Mouse (Mus musculus): ENCODE results near the gene Fto. TPM values are rescaled to one million over a fixed set of nuclear protein-coding genes. Genes with fewer than 3 reads are reported as not detected.

Fto gene
- polyA plus RNA-seq, 2 experiments = 10.0 to 15.6 TPM

DNA sequence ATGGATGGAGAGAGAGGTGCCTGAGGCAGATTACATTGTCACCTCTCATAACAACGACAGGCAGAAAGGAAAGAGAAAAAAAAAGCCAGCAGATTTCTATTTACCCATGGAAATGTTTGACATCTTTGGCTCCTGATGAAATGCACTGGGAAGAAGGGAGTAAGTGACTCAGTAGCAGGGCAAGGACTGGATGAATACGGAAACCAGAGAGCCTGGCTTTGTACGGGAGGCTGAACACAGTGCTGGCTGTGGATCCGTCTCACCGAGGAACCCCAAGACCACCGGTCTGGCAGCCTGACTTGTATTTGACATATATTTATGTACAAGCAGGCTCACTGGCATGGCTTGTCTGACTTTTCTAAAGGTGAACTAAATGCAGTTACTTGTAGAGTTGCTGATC lies 34.3 kb downstream of the Fto start:
- Histone ChIP-seq H3K4me2 (ENCODE audit: low read depth) (no peak overlapping the region), H3K4me1 (replicated peaks; ENCODE audit: control insufficient read depth in 2 of 2, insufficient read depth in 2 of 2, low read length in 1 of 2) (peaks cover 3 to 19% of the 10 kb centered on the region in 2 experiments; a peak in 3 of 4 replicates), H3K4me3 (ENCODE audit: insufficient read depth in 1 of 2, low read depth in 2 of 2, low read length in 2 of 2) (no peak overlapping the region), H3K36me3 (replicated peaks; ENCODE audit: control insufficient read depth, insufficient read depth, low read depth) (no peaks in the 10 kb centered on the region), H3K27me3 (ENCODE audit: control insufficient read depth, insufficient read depth, low read length) (no peaks in the 10 kb centered on the region), H3K9me3 (ENCODE audit: control insufficient read depth, low read length) (no peaks in the 10 kb centered on the region), H3K27ac (no peak overlapping the region), H3K9ac (replicated peaks) (no peak overlapping the region)
- 67% methylated on average over 6 of the region's 6 CpGs for WGBS (ENCODE audit: insufficient replicate concordance)
- no peak for TF ChIP-seq EP300 (IDR thresholded peaks at IDR 0.05; ENCODE audit: low read depth)
- no peak for TF ChIP-seq CTCF (IDR thresholded peaks at IDR 0.05; ENCODE audit: low read depth)
- DNase-seq (ENCODE audit: low read depth in 3 of 3, low spot score in 3 of 3) (no peak), ATAC-seq (ENCODE audit: insufficient read depth) (no peak)

DNA sequence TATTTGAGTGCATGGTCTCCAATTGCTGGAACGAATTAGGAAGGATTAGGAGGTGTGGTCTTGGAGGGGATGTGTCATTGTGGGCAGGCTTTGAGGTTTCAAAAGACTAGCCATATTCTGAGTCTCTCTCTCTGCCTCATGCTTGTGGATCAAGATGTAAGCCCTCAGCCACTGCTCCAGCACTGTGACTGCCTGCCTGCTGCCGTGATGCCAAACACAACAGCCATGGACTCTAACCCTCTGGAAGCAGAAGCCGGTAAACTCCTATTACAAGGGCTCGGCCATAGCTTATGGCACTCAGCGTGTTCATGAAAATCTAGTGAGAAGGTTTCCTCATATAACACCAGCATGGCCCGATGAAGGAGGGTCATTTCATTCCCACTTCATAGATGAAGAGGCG lies 36.5 kb downstream of the Fto start:
- Histone ChIP-seq H3K4me3 (ENCODE audit: insufficient read depth in 1 of 2, low read depth in 2 of 2, low read length in 2 of 2) (no peak overlapping the region), H3K36me3 (replicated peaks; ENCODE audit: control insufficient read depth, insufficient read depth, low read depth) (no peaks in the 10 kb centered on the region), H3K9me3 (ENCODE audit: control insufficient read depth, low read length) (no peaks in the 10 kb centered on the region), H3K4me2 (ENCODE audit: low read depth) (no peak overlapping the region), H3K4me1 (replicated peaks; ENCODE audit: control insufficient read depth in 2 of 2, insufficient read depth in 2 of 2, low read length in 1 of 2) (peaks cover 4 to 20% of the 10 kb centered on the region in 2 experiments), H3K27me3 (ENCODE audit: control insufficient read depth, insufficient read depth, low read length) (no peaks in the 10 kb centered on the region), H3K27ac (no peak overlapping the region), H3K9ac (replicated peaks) (no peak overlapping the region)
- no peak for ATAC-seq (ENCODE audit: insufficient read depth)
- no peak for TF ChIP-seq CTCF (IDR thresholded peaks at IDR 0.05; ENCODE audit: low read depth)
- TF ChIP-seq EP300 (IDR thresholded peaks at IDR 0.05; ENCODE audit: low read depth) = no peak
- DNase-seq (ENCODE audit: low read depth in 3 of 3, low spot score in 3 of 3) = no peak
- WGBS (ENCODE audit: insufficient replicate concordance) = 76% methylated on average over 7 of the region's 7 CpGs

DNA sequence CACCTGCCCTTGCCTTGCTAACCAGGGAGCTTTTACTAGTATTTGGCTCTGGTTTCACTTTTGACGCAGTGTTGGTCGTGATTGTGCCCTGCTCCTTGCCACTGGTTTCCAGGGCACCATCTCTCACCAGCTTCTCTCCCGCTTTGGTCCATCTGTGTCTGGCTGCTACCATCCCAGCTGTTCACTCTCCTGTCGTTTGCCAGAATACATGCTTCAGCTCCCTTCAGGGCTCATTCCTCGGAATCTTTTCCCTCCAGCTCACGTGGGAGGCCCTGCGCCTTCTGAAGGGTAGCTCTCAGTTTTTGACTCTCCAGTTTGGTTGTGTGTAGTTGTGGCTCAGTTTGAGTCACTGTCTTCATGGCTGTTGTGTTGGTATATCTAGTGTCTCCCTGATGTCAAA lies 37.3 kb downstream of the Fto start:
- no peak overlapping the region for H3K4me3 ChIP-seq (ENCODE audit: insufficient read depth in 1 of 2, low read depth in 2 of 2, low read length in 2 of 2)
- no peak overlapping the region for H3K27ac ChIP-seq
- no peak overlapping the region for H3K4me2 ChIP-seq (ENCODE audit: low read depth)
- 71% methylated on average over 7 of the region's 7 CpGs for WGBS (ENCODE audit: insufficient replicate concordance)
- peaks cover 4 to 20% of the 10 kb centered on the region in 2 experiments for H3K4me1 ChIP-seq (replicated peaks; ENCODE audit: control insufficient read depth in 2 of 2, insufficient read depth in 2 of 2, low read length in 1 of 2)
- H3K36me3 ChIP-seq (replicated peaks; ENCODE audit: control insufficient read depth, insufficient read depth, low read depth) = no peaks in the 10 kb centered on the region
- H3K27me3 ChIP-seq (ENCODE audit: control insufficient read depth, insufficient read depth, low read length) = no peaks in the 10 kb centered on the region
- H3K9ac ChIP-seq (replicated peaks) = no peak overlapping the region
- no peaks in the 10 kb centered on the region for H3K9me3 ChIP-seq (ENCODE audit: control insufficient read depth, low read length)
- no peak for DNase-seq (ENCODE audit: low read depth in 3 of 3, low spot score in 3 of 3)
- TF ChIP-seq EP300 (IDR thresholded peaks at IDR 0.05; ENCODE audit: low read depth) = no peak
- no peak for TF ChIP-seq CTCF (IDR thresholded peaks at IDR 0.05; ENCODE audit: low read depth)
- no peak for ATAC-seq (ENCODE audit: insufficient read depth)

DNA sequence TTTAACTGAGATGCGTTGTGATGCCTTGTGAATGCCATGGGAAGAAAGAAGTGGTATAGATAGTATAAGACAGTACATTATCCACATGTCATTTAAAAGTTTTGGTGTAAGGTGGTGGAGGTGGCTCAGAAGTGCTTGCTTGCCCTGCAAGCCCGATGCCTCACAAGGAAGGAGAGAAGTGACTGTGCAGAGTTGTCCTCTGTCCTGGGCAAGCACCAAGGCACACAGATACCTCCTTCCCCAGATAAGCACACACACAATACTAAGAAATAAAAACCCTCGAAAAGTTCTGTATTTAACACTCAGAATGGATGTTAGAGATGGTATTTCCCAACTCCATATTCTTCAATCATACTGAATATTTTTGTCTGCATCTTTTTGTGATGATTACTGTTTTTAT lies 39.3 kb downstream of the Fto start:
- DNase-seq (ENCODE audit: low read depth in 3 of 3, low spot score in 3 of 3) (peak in 1 of 3 experiments; percentile 26), ATAC-seq (ENCODE audit: insufficient read depth) (peak; percentile 80)
- H3K4me2 ChIP-seq (ENCODE audit: low read depth) = no peak overlapping the region
- 32% methylated on average over 3 of the region's 3 CpGs for WGBS (ENCODE audit: insufficient replicate concordance)
- no peaks in the 10 kb centered on the region for H3K9me3 ChIP-seq (ENCODE audit: control insufficient read depth, low read length)
- H3K9ac ChIP-seq (replicated peaks) = no peak overlapping the region; the same call in 1 of the 2 replicates
- TF ChIP-seq EP300 (IDR thresholded peaks at IDR 0.05; ENCODE audit: low read depth) (no peak), CTCF (IDR thresholded peaks at IDR 0.05; ENCODE audit: low read depth) (no peak)
- peaks cover 4 to 16% of the 10 kb centered on the region in 2 experiments for H3K4me1 ChIP-seq (replicated peaks; ENCODE audit: control insufficient read depth in 2 of 2, insufficient read depth in 2 of 2, low read length in 1 of 2)
- no peaks in the 10 kb centered on the region for H3K36me3 ChIP-seq (replicated peaks; ENCODE audit: control insufficient read depth, insufficient read depth, low read depth)
- no peaks in the 10 kb centered on the region for H3K27me3 ChIP-seq (ENCODE audit: control insufficient read depth, insufficient read depth, low read length)
- no peak overlapping the region for H3K4me3 ChIP-seq (ENCODE audit: insufficient read depth in 1 of 2, low read depth in 2 of 2, low read length in 2 of 2)
- H3K27ac ChIP-seq = no peak overlapping the region

DNA sequence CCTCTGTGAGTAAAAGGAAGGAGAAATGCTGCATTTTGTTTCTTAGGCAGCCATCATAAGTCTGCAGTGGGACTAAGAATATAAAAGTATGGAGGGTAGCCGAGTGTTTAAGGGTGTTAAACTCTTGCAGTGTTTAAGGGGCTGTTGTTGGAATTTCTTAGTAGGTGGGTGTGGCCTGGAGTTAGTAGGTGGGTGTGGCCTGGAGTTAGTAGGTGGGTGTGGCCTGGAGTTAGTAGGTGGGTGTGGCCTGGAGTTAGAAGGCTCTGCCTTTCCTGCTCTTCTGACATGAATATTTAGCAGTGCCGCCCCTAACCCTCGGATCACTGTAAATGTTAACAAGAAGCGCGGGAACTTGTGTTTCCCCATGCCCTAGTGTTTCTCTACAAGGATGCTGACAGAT lies 39.7 kb downstream of the Fto start:
- H3K27me3 ChIP-seq (ENCODE audit: control insufficient read depth, insufficient read depth, low read length) = no peaks in the 10 kb centered on the region
- WGBS (ENCODE audit: insufficient replicate concordance) = 65% methylated on average over 5 of the region's 5 CpGs
- H3K4me1 ChIP-seq (replicated peaks; ENCODE audit: control insufficient read depth in 2 of 2, insufficient read depth in 2 of 2, low read length in 1 of 2) = peaks cover 4 to 19% of the 10 kb centered on the region in 2 experiments
- no peak overlapping the region for H3K4me2 ChIP-seq (ENCODE audit: low read depth)
- H3K36me3 ChIP-seq (replicated peaks; ENCODE audit: control insufficient read depth, insufficient read depth, low read depth) = no peaks in the 10 kb centered on the region
- TF ChIP-seq CTCF (IDR thresholded peaks at IDR 0.05; ENCODE audit: low read depth) (no peak), EP300 (IDR thresholded peaks at IDR 0.05; ENCODE audit: low read depth) (no peak)
- no peaks in the 10 kb centered on the region for H3K9me3 ChIP-seq (ENCODE audit: control insufficient read depth, low read length)
- DNase-seq (ENCODE audit: low read depth in 3 of 3, low spot score in 3 of 3) (peak in 1 of 3 experiments; percentile 23), ATAC-seq (ENCODE audit: insufficient read depth) (peak; percentile 76)
- H3K27ac ChIP-seq = no peak overlapping the region
- no peak overlapping the region for H3K4me3 ChIP-seq (ENCODE audit: insufficient read depth in 1 of 2, low read depth in 2 of 2, low read length in 2 of 2)
- H3K9ac ChIP-seq (replicated peaks) = no peak overlapping the region

All from liver, embryonic 14.5 days (tissue).